Mouse (Mus musculus) right cerebral cortex, postnatal 36 days (tissue): ENCODE results near the gene Tax1bp3.

Source experiments
- DNase-seq, 2 experiments: peaks; one replicate each; pipeline ENCODE4 v3.0.0; 2022; ENCODE audit warnings: low spot score in 2 of 2, mixed read lengths in 1 of 2

The Tax1bp3 gene

GRCm38 (mm10) chr11:73228881-73229280, 52.0 kb downstream of the Tax1bp3 start:
- no peak for DNase-seq

GRCm38 (mm10) chr11:73230081-73230480, 53.2 kb downstream of the Tax1bp3 start:
- no peak for DNase-seq

GRCm38 (mm10) chr11:73232513-73232912, 55.6 kb downstream of the Tax1bp3 start:
- no peak for DNase-seq
